Mouse (Mus musculus) ES-Bruce4 (cell line): ENCODE data around the gene Nfe2. TPM values are rescaled to one million over a fixed set of nuclear protein-coding genes. Genes with fewer than 3 reads are reported as not detected.
"Not testable (repeated sequence)": the region's sequence is repeated elsewhere in the genome, so short reads cannot be mapped to it uniquely, and the experiment has no call there.

Source experiments
- H3K27ac ChIP-seq: 2 replicates; pipeline ENCODE4 v1.5.1; 2012; ENCODE audit warnings: low read length, inconsistent platforms; ENCODE audit not compliant: insufficient read depth
- H3K27me3 ChIP-seq: 2 replicates; pipeline ENCODE4 v1.6.1; 2012; ENCODE audit warnings: mild to moderate bottlenecking, low read length, inconsistent platforms; ENCODE audit not compliant: control insufficient read depth, poor library complexity, insufficient read depth, severe bottlenecking
- H3K36me3 ChIP-seq: 2 replicates; pipeline ENCODE4 v1.6.1; 2012; ENCODE audit warnings: inconsistent platforms, mild to moderate bottlenecking, low read length, moderate library complexity; ENCODE audit not compliant: control insufficient read depth, poor library complexity, insufficient read depth, severe bottlenecking
- H3K4me1 ChIP-seq: one replicate; pipeline ENCODE4 v1.8.1; 2011; ENCODE audit warnings: low read length; ENCODE audit not compliant: control insufficient read depth, insufficient read depth
- H3K4me3 ChIP-seq: 2 replicates; pipeline ENCODE4 v1.5.1; 2011; ENCODE audit warnings: low read depth, mild to moderate bottlenecking, low read length
- H3K9ac ChIP-seq: 2 replicates; pipeline ENCODE4 v1.6.1; 2012; ENCODE audit warnings: low read depth, mild to moderate bottlenecking, inconsistent platforms; ENCODE audit not compliant: poor library complexity, severe bottlenecking
- H3K9me3 ChIP-seq: replicated peaks from 2 replicates; pipeline ENCODE4 v1.6.1; 2012; ENCODE audit warnings: mild to moderate bottlenecking, low read length, inconsistent platforms; ENCODE audit not compliant: control insufficient read depth, poor library complexity, insufficient read depth, severe bottlenecking
- CTCF ChIP-seq: IDR thresholded peaks from one replicate; pipeline ENCODE4 v1.8.1; 2011; ENCODE audit warnings: low read depth, low read length
- EP300 ChIP-seq: IDR thresholded peaks from 2 replicates; pipeline ENCODE4 v1.6.1; 2011; ENCODE audit warnings: low read depth, low read length; ENCODE audit not compliant: insufficient read depth
- POLR2A ChIP-seq: IDR thresholded peaks from one replicate; pipeline ENCODE4 v1.8.1; 2011; ENCODE audit warnings: low read length; ENCODE audit not compliant: insufficient read depth
- polyA plus RNA-seq: library from polyadenylated mRNA; stranded (reverse); fragments of >200 nt; gene quantifications from 2 replicates; pipeline ENCODE4 v1.2.4, GENCODE M21; 2011; ENCODE audit warnings: low read depth; ENCODE audit not compliant: missing spikeins, insufficient read depth, insufficient read length

Gene Nfe2
- polyA plus RNA-seq, 1 experiment, result not detected

- Histone ChIP-seq H3K9me3 (no peaks in the 10 kb centered on the region), H3K9ac (no peak overlapping the region), H3K27me3 (no peaks in the 10 kb centered on the region), H3K4me1 (no peaks in the 10 kb centered on the region), H3K4me3 (no peak overlapping the region), H3K27ac (no peak overlapping the region), H3K36me3 (no peaks in the 10 kb centered on the region)
- TF ChIP-seq POLR2A (no peak), EP300 (no peak), CTCF (no peak)
Observed at GRCm38 (mm10) chr15:103277949-103278348, 19.7 kb upstream of the Nfe2 start.

GRCm38 (mm10) chr15:103275943-103276342 lies 17.7 kb upstream of the Nfe2 start:
- not testable (repeated sequence) for H3K9ac ChIP-seq, H3K4me1 ChIP-seq, H3K27ac ChIP-seq, H3K9me3 ChIP-seq, H3K27me3 ChIP-seq, H3K4me3 ChIP-seq, H3K36me3 ChIP-seq

GRCm38 (mm10) chr15:103272419-103273279 lies 14.4 kb upstream of the Nfe2 start, which contains the start of gene Copz1:
Copz1 (plus strand) TSS chr15:103272714.
- TF ChIP-seq POLR2A (peak; percentile 78), CTCF (no peak), EP300 (no peak)
- Histone ChIP-seq H3K36me3 (no peaks in the 10 kb centered on the region), H3K9ac (peak within 1 kb of the TSS; percentile 86), H3K4me1 (no peaks in the 10 kb centered on the region), H3K4me3 (peak within 1 kb of the TSS; percentile 90), H3K27me3 (no peaks in the 10 kb centered on the region), H3K9me3 (no peaks in the 10 kb centered on the region), H3K27ac (no peak within 1 kb of the TSS)

- H3K9me3 ChIP-seq, result no peaks in the 10 kb centered on the region
- H3K27me3 ChIP-seq, result no peaks in the 10 kb centered on the region
- H3K36me3 ChIP-seq, result no peaks in the 10 kb centered on the region
- no peak overlapping the region for H3K27ac ChIP-seq
- no peak for TF ChIP-seq CTCF
- TF ChIP-seq POLR2A, result no peak
- no peak for TF ChIP-seq EP300
- no peak overlapping the region for H3K4me3 ChIP-seq
- no peak overlapping the region for H3K9ac ChIP-seq
- H3K4me1 ChIP-seq, result no peaks in the 10 kb centered on the region
Observed at GRCm38 (mm10) chr15:103268903-103269302, 10.7 kb upstream of the Nfe2 start.

GRCm38 (mm10) chr15:103264794-103265193 lies 6.6 kb upstream of the Nfe2 start:
- no peak overlapping the region for H3K27ac ChIP-seq
- H3K4me1 ChIP-seq, result no peaks in the 10 kb centered on the region
- TF ChIP-seq POLR2A (no peak), EP300 (no peak), CTCF (no peak)
- no peaks in the 10 kb centered on the region for H3K36me3 ChIP-seq
- no peaks in the 10 kb centered on the region for H3K27me3 ChIP-seq
- H3K4me3 ChIP-seq, result no peak overlapping the region
- H3K9ac ChIP-seq, result no peak overlapping the region
- no peaks in the 10 kb centered on the region for H3K9me3 ChIP-seq

- no peak overlapping the region for H3K4me3 ChIP-seq
- H3K9ac ChIP-seq, result no peak overlapping the region
- no peaks in the 10 kb centered on the region for H3K27me3 ChIP-seq
- H3K9me3 ChIP-seq, result no peaks in the 10 kb centered on the region
- no peaks in the 10 kb centered on the region for H3K36me3 ChIP-seq
- H3K27ac ChIP-seq, result no peak overlapping the region
- TF ChIP-seq EP300, result no peak
- no peak for TF ChIP-seq POLR2A
- TF ChIP-seq CTCF, result no peak
- no peaks in the 10 kb centered on the region for H3K4me1 ChIP-seq
Observed at GRCm38 (mm10) chr15:103259989-103260388, 1.8 kb upstream of the Nfe2 start.
